Mouse (Mus musculus) intestine, postnatal 0 days (tissue): ENCODE measurements at regions not wholly inside any gene's neighbourhood (a gene's known extent, or its start where the extent isn't known, plus 50 kb on each side); places are given as distances from the start of the nearest gene placed in this dataset.

ENCODE experiments used
- ATAC-seq: fragments of 200-750 bp; cut with Nextera tagmentation; 2 replicates; pipeline ENCODE4 v1.8.0; 2017; ENCODE audit warnings: mild to moderate bottlenecking, moderate TSS enrichment, moderate library complexity
- H3K27ac ChIP-seq: fragments of 300-500 bp; sonication (generic); 2 replicates; pipeline ENCODE4 v1.5.1; 2014; ENCODE audit warnings: mild to moderate bottlenecking, low read depth, low read length, moderate library complexity
- H3K27me3 ChIP-seq: fragments of 300-500 bp; sonication (generic); replicated peaks from 2 replicates; pipeline ENCODE4 v1.6.1; 2014; ENCODE audit warnings: low read length, mixed read lengths; ENCODE audit not compliant: control insufficient read depth, insufficient read depth
- H3K36me3 ChIP-seq: fragments of 300-500 bp; sonication (generic); 2 replicates; pipeline ENCODE4 v1.6.1; 2014; ENCODE audit warnings: mild to moderate bottlenecking, moderate library complexity; ENCODE audit not compliant: control insufficient read depth, insufficient read depth
- H3K4me1 ChIP-seq: fragments of 300-500 bp; sonication (generic); replicated peaks from 2 replicates; pipeline ENCODE4 v1.6.1; 2014; ENCODE audit warnings: antibody characterized with exemption, low read length, mixed read lengths; ENCODE audit not compliant: control insufficient read depth, insufficient read depth
- H3K4me2 ChIP-seq: fragments of 300-500 bp; sonication (generic); replicated peaks from 2 replicates; pipeline ENCODE4 v1.6.1; 2014; ENCODE audit warnings: low read depth, mild to moderate bottlenecking, moderate library complexity
- H3K4me3 ChIP-seq: fragments of 300-500 bp; sonication (generic); 2 replicates; pipeline ENCODE4 v1.5.1; 2014; ENCODE audit warnings: low read depth, low read length
- H3K9ac ChIP-seq: fragments of 300-500 bp; sonication (generic); 2 replicates; pipeline ENCODE4 v1.6.1; 2014; ENCODE audit warnings: mild to moderate bottlenecking, low read depth, low read length
- H3K9me3 ChIP-seq: fragments of 300-500 bp; sonication (generic); 2 replicates; pipeline ENCODE4 v1.6.1; 2016; ENCODE audit warnings: mixed run types; ENCODE audit not compliant: control insufficient read depth
- CTCF ChIP-seq: sonication (generic); IDR thresholded peaks from 2 replicates; pipeline ENCODE4 v1.5.1; 2016; ENCODE audit warnings: low read depth, mild to moderate bottlenecking, control low read depth, antibody characterized with exemption, moderate library complexity
- WGBS: fragments of 180-500 bp; shearing (Covaris S2); extraction: QIAGEN DNeasy Blood & Tissue Kit; methylation state at CpG from one replicate; pipeline ENCODE4 v1.1.7; 2014; 5-methylcytosine and 5-hydroxymethylcytosine counted together

DNA sequence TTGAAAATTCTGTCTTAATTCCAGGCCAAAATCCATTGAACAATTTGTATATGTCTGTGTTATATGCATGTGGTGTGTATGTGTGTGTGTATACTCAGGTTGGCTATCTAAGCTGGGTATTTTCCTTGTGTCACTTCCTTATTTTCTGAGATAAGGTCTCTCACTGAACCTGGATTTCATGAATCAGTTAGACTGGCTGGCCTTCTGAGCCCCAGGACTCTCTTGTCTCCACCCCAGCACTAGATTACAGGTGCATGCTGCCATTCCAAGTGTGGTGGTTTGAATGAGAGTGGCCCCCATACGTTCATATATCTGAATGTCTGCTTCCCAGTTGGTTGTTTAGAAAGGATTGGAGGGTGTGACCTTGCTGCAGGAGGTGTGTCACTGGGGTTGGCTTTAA is 77.8 kb upstream of the Nkd1 start:
- no peak overlapping the region for H3K4me3 ChIP-seq
- no peaks in the 10 kb centered on the region for H3K27me3 ChIP-seq
- ATAC-seq = no peak
- 10% methylated on average over 1 of the region's 1 CpGs for WGBS
- no peaks in the 10 kb centered on the region for H3K9me3 ChIP-seq
- H3K9ac ChIP-seq = no peak overlapping the region
- TF ChIP-seq CTCF = no peak
- H3K27ac ChIP-seq = no peak overlapping the region
- no peak overlapping the region for H3K4me2 ChIP-seq
- H3K36me3 ChIP-seq = no peaks in the 10 kb centered on the region
- H3K4me1 ChIP-seq = no peaks in the 10 kb centered on the region

DNA sequence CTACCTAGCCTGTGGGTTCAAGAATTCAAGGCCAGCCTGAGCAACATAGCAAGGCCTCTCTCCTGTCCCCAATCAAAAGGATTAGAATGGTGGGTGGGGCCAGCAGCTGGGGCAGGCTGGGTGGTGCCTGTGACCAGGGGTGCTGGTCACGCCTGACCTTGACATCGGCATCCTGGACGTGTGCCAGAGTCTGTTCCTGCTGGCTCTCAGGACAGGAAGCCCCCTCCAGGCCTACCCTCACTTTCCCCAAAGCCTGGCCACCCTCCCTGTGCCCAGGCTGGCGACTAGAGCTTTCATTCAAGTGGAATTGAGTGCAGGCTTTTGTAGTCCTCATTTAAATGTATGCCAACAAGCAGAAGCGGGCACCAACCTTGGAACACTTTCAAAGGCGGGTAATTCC is 73.7 kb upstream of the Nkd1 start:
- peaks cover 23% of the 10 kb centered on the region for H3K27me3 ChIP-seq
- no peak overlapping the region for H3K9ac ChIP-seq
- TF ChIP-seq CTCF = no peak
- no peak overlapping the region for H3K4me3 ChIP-seq
- no peaks in the 10 kb centered on the region for H3K9me3 ChIP-seq
- ATAC-seq = no peak
- no peaks in the 10 kb centered on the region for H3K4me1 ChIP-seq
- H3K27ac ChIP-seq = no peak overlapping the region
- 39% methylated on average over 6 of the region's 6 CpGs for WGBS
- no peaks in the 10 kb centered on the region for H3K36me3 ChIP-seq
- no peak overlapping the region for H3K4me2 ChIP-seq

DNA sequence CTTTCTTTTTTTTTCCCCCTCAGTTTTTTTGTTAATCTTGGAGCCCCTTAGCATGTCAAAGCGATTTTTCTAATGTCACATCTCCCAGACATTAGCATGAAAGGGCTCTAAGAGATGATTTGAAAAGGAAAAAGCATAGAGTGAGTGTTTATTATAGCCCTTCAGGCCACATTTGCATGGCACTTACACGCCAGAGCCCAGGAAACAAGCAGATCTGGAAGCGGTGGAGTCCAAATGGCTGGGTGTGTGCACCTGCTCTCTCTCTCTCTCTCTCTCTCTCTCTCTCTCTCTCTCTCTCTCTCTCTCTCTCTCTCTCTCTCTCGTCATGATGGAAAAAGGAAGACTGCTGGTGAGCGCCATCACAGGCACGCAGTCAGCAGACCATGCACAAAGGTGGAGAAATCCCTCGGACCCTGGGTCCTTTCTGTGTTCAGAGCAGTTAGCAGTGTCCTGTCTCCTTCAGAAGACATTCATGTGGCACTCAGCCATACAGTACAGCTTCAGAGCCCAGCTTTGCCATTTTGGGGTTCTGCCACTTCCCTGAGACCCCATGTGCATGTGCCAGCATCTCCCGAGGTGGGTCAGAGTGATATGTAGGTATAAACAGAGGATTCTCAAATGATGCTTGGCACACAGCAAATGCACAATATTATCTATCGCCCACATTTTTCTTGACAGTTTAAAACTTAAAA is 73.2 kb upstream of the Nkd1 start:
- Histone ChIP-seq H3K4me1 (no peaks in the 10 kb centered on the region), H3K27ac (no peak overlapping the region), H3K36me3 (no peaks in the 10 kb centered on the region), H3K9me3 (no peaks in the 10 kb centered on the region), H3K9ac (no peak overlapping the region), H3K27me3 (peaks cover 29% of the 10 kb centered on the region), H3K4me3 (no peak overlapping the region), H3K4me2 (no peak overlapping the region)
- no peak for TF ChIP-seq CTCF
- ATAC-seq = no peak
- WGBS = 84% methylated on average over 9 of the region's 9 CpGs

DNA sequence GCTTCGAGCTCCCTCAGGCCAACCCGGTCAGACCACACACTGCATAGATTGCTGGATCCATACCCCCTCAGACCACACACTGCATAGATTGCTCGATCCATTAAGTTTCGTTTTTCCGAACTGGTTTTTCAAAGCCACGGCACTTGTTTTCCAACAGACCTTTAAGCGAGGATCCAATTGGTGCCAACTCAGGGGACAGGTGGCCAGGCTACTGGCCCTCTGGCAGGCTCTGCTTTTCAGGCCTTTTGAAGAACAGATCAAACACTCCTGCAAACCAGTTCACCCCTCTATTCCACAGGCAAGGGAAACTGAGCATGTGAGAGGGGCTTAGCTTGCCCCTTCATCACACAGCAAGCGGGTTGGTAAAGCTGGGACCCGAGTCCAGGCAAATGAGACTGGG is 72.2 kb upstream of the Nkd1 start:
- Histone ChIP-seq H3K4me3 (no peak overlapping the region), H3K36me3 (no peaks in the 10 kb centered on the region), H3K4me1 (no peaks in the 10 kb centered on the region), H3K27ac (no peak overlapping the region), H3K4me2 (no peak overlapping the region), H3K9me3 (no peaks in the 10 kb centered on the region), H3K27me3 (peaks cover 39% of the 10 kb centered on the region), H3K9ac (no peak overlapping the region)
- ATAC-seq = no peak
- no peak for TF ChIP-seq CTCF
- WGBS = 93% methylated on average over 9 of the region's 9 CpGs

DNA sequence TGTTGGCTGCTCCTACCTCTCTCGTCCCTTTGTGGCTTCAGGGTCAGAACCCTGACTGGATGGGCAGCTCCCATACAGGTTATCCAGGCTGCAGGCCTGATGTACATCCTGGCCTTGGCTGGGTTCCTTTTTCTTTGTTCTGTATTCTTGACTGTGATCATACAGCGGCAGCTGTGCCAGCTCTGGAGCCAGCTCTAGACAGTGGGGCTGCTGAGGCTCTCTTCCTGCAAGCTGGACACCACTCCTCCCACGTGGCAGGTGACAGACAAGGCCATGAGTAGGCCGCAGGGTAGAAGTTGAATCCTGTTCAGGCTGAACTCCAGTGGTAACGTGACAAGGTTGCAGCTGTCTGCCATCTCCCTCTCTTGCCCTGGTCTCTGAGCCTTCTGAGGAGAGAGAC is 71.6 kb upstream of the Nkd1 start:
- ATAC-seq = no peak
- WGBS = 83% methylated on average over 5 of the region's 5 CpGs
- H3K27me3 ChIP-seq = peaks cover 44% of the 10 kb centered on the region
- no peak overlapping the region for H3K27ac ChIP-seq
- H3K4me3 ChIP-seq = no peak overlapping the region
- no peaks in the 10 kb centered on the region for H3K4me1 ChIP-seq
- no peaks in the 10 kb centered on the region for H3K9me3 ChIP-seq
- H3K4me2 ChIP-seq = no peak overlapping the region
- no peak overlapping the region for H3K9ac ChIP-seq
- no peak for TF ChIP-seq CTCF
- H3K36me3 ChIP-seq = no peaks in the 10 kb centered on the region

DNA sequence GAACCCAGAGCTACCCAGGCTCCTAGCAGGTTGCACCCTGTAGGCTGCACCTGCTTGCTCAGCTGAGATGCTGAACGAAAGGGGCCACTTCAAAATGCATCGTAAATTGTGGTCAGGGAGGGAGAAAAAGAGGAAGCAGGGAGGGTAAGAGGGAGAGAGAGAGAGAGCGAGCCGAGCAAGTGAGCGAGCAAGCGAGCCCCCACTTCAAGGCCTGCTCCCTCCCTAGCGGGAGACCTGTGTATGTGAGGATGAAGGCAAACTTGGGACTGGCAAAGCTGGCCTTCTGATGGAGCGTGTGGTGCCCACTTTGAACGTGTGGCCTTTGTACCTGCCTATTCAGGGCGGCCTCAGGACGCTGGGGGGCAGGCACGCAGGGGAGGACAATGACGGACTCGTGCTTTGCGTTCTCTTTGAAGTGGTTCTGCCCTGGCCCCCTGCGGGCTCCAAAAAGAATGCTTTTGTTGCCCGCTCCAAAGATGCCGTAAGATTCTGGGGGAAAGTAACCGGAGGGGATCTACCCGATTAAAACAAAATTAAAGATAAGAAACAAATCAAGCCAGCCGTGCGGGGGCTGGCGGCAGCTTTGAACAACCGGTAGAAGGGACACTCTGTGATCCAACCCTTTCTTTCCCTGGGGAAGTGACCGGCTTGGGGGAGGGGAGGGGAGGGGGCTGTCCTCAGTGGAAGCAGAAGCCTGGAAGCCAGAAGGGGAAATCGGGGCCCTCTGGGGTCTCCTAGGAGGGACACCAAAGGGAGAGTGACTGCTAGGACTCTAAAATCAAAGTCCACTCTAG is 70.1 kb upstream of the Nkd1 start:
- Histone ChIP-seq H3K4me1 (no peaks in the 10 kb centered on the region), H3K9ac (no peak overlapping the region), H3K27me3 (peaks cover 59% of the 10 kb centered on the region), H3K27ac (no peak overlapping the region), H3K9me3 (no peaks in the 10 kb centered on the region), H3K36me3 (no peaks in the 10 kb centered on the region), H3K4me3 (no peak overlapping the region; the same call in 1 of the 2 replicates), H3K4me2 (peak overlapping the region; percentile 21)
- TF ChIP-seq CTCF = no peak
- no peak for ATAC-seq
- 18% methylated on average over 26 of the region's 26 CpGs for WGBS
